Mouse (Mus musculus): ENCODE results near the gene Mical2.

DNA sequence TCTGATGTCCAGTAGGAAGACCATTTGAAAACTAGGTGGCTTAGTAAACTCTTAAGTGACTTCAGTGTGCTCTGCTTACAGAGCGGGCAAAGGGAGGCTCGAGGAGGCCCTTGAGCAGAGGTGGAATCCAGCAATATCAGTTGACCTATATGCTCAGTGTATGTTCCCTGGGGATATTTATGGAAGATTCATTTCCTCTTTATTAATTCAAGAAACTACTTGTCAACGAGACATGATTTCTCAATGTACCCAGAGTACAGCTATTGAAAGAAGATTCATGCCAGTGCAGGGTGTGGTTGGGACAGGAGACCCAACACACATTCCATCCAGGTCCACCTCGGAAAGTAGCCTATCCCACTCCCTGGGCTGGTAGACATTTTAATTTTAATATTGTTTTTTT lies 231.7 kb downstream of the Mical2 start:
- TF ChIP-seq CTCF (IDR thresholded peaks at IDR 0.05; ENCODE audit: low read depth, low read length) (no peak), GATA1 (IDR thresholded peaks at IDR 0.05; ENCODE audit: borderline replicate concordance, low read length) (no peak), TAL1 (conservative IDR thresholded peaks at IDR 0.05; ENCODE audit: low read depth, low read length) (no peak), POLR2AphosphoS5 (IDR thresholded peaks at IDR 0.05; ENCODE audit: insufficient replicate concordance, low read depth, low read length) (no peak)

Measured in G1E (cell line).